Mouse (Mus musculus): ENCODE data around the gene Mrpl40.

Mrpl40 gene

GRCm38 (mm10) chr16:18822925-18823324 is 53.7 kb downstream of the Mrpl40 start:
- no peak for DNase-seq

GRCm38 (mm10) chr16:18822356-18822755 is 54.3 kb downstream of the Mrpl40 start:
- DNase-seq = no peak
